Mouse (Mus musculus) bone marrow macrophage, adult 2 months (primary cell): Measurements from ENCODE around the gene Slc39a1. TPM values are rescaled to one million over a fixed set of nuclear protein-coding genes. Genes with fewer than 3 reads are reported as not detected.
A peak's percentile ranks its signal among the peaks of the same experiment; 100 is the strongest.
"Not testable (repeated sequence)": the region's sequence is repeated elsewhere in the genome, so short reads cannot be mapped to it uniquely, and the experiment has no call there.

ENCODE experiments used
- H3K27ac ChIP-seq: 2 replicates; pipeline ENCODE4 v1.5.1; 2012; ENCODE audit warnings: low read depth, low read length; ENCODE audit not compliant: insufficient read depth
- H3K4me1 ChIP-seq: 2 replicates; pipeline ENCODE4 v1.6.1; 2012; ENCODE audit warnings: low read length; ENCODE audit not compliant: control insufficient read depth, insufficient read depth
- H3K4me3 ChIP-seq: 2 replicates; pipeline ENCODE4 v1.5.1; 2012; ENCODE audit warnings: mild to moderate bottlenecking, low read length, moderate library complexity; ENCODE audit not compliant: insufficient read depth
- CTCF ChIP-seq: IDR thresholded peaks from 2 replicates; pipeline ENCODE4 v1.5.1; 2012; ENCODE audit warnings: low read depth, mild to moderate bottlenecking, low read length, moderate library complexity
- POLR2A ChIP-seq: IDR thresholded peaks from 2 replicates; pipeline ENCODE4 v1.6.1; 2012; ENCODE audit warnings: mild to moderate bottlenecking, low read depth, low read length, borderline replicate concordance
- polyA plus RNA-seq: library from polyadenylated mRNA; stranded (reverse); fragments of >200 nt; gene quantifications from 2 replicates; pipeline ENCODE4 v1.2.4, GENCODE M21; 2012; ENCODE audit not compliant: missing spikeins, insufficient read depth, insufficient read length

Gene Slc39a1
- polyA plus RNA-seq, 1 experiment: 155 TPM

GRCm38 (mm10) chr3:90231507-90232333, 16.3 kb upstream of the Slc39a1 start, which contains the start of gene Jtb:
TSS of gene Jtb (plus strand) at chr3:90231597.
- Histone ChIP-seq H3K4me3 (peak within 1 kb of the TSS; percentile 95), H3K27ac (peak within 1 kb of the TSS; percentile 78), H3K4me1 (peaks cover 2% of the 10 kb centered on the region; the same call in 1 of the 2 replicates)
- TF ChIP-seq CTCF (peak; percentile 22; the same call in 1 of the 2 replicates), POLR2A (peak; percentile 68; the same call in 1 of the 2 replicates)

- H3K27ac ChIP-seq: no peak overlapping the region
- H3K4me1 ChIP-seq: peaks cover 12% of the 10 kb centered on the region
- H3K4me3 ChIP-seq: no peak overlapping the region
- TF ChIP-seq POLR2A (no peak), CTCF (no peak)
Observed at GRCm38 (mm10) chr3:90241251-90241650, 6.7 kb upstream of the Slc39a1 start.

GRCm38 (mm10) chr3:90241669-90242358, 6.2 kb upstream of the Slc39a1 start:
- TF ChIP-seq CTCF: no peak
- no peak for TF ChIP-seq POLR2A

GRCm38 (mm10) chr3:90242984-90243775, 4.8 kb upstream of the Slc39a1 start, which contains the start of gene Creb3l4:
TSS of gene Creb3l4 (minus strand) at chr3:90243512.
- TF ChIP-seq POLR2A: no peak
- TF ChIP-seq CTCF: no peak
- Histone ChIP-seq H3K27ac (no peak within 1 kb of the TSS), H3K4me1 (peaks cover 14% of the 10 kb centered on the region), H3K4me3 (no peak within 1 kb of the TSS)

More at GRCm38 (mm10) chr3:90241669-90242358, 6.2 kb upstream of the Slc39a1 start:
- Histone ChIP-seq H3K27ac (no peak overlapping the region), H3K4me3 (no peak overlapping the region), H3K4me1 (peaks cover 12% of the 10 kb centered on the region)

- peaks cover 18% of the 10 kb centered on the region for H3K4me1 ChIP-seq
- H3K27ac ChIP-seq: no peak overlapping the region
- TF ChIP-seq CTCF: no peak
- no peak for TF ChIP-seq POLR2A
- H3K4me3 ChIP-seq: no peak overlapping the region
Observed at GRCm38 (mm10) chr3:90245406-90245805, 2.6 kb upstream of the Slc39a1 start.

- TF ChIP-seq CTCF: no peak
- Histone ChIP-seq H3K4me3 (peak overlapping the region; percentile 57), H3K4me1 (peaks cover 14% of the 10 kb centered on the region), H3K27ac (peak overlapping the region; percentile 51)
Observed at GRCm38 (mm10) chr3:90247630-90247959, 377 bp upstream of the Slc39a1 start.

- Histone ChIP-seq H3K4me1 (peaks cover 14% of the 10 kb centered on the region), H3K27ac (peak overlapping the region; percentile 91), H3K4me3 (peak overlapping the region; percentile 88)
- TF ChIP-seq POLR2A (no peak), CTCF (no peak)
Observed at GRCm38 (mm10) chr3:90248746-90249100, 751 bp downstream of the Slc39a1 start.

- TF ChIP-seq CTCF: no peak
- TF ChIP-seq POLR2A: no peak
- Histone ChIP-seq H3K4me3 (no peak overlapping the region), H3K4me1 (peaks cover 10% of the 10 kb centered on the region), H3K27ac (no peak overlapping the region)
Observed at GRCm38 (mm10) chr3:90250791-90251190, 2.8 kb downstream of the Slc39a1 start.

GRCm38 (mm10) chr3:90251731-90252226, 3.8 kb downstream of the Slc39a1 start:
- not testable (repeated sequence) for H3K4me3 ChIP-seq, H3K27ac ChIP-seq
- H3K4me1 ChIP-seq: peaks cover 13% of the 10 kb centered on the region

GRCm38 (mm10) chr3:90252659-90253058, 4.7 kb downstream of the Slc39a1 start:
- H3K27ac ChIP-seq, H3K4me3 ChIP-seq: not testable (repeated sequence)
- H3K4me1 ChIP-seq: peaks cover 11% of the 10 kb centered on the region

- not testable (repeated sequence) for H3K4me3 ChIP-seq, H3K27ac ChIP-seq
- H3K4me1 ChIP-seq: peaks cover 11% of the 10 kb centered on the region
Observed at GRCm38 (mm10) chr3:90253174-90253573, 5.2 kb downstream of the Slc39a1 start.
